Mouse (Mus musculus) fat pad, adult 2 months (tissue): ENCODE results near the gene Cenpx.
"Not testable (repeated sequence)": the region's sequence is repeated elsewhere in the genome, so short reads cannot be mapped to it uniquely, and the experiment has no call there.

Experiments
- DNase-seq: peaks from one replicate; pipeline ENCODE4 v3.0.0-alpha.2; 2011; ENCODE audit warnings: low read depth, low spot score; ENCODE audit errors: extremely low read depth

The Cenpx gene

DNA sequence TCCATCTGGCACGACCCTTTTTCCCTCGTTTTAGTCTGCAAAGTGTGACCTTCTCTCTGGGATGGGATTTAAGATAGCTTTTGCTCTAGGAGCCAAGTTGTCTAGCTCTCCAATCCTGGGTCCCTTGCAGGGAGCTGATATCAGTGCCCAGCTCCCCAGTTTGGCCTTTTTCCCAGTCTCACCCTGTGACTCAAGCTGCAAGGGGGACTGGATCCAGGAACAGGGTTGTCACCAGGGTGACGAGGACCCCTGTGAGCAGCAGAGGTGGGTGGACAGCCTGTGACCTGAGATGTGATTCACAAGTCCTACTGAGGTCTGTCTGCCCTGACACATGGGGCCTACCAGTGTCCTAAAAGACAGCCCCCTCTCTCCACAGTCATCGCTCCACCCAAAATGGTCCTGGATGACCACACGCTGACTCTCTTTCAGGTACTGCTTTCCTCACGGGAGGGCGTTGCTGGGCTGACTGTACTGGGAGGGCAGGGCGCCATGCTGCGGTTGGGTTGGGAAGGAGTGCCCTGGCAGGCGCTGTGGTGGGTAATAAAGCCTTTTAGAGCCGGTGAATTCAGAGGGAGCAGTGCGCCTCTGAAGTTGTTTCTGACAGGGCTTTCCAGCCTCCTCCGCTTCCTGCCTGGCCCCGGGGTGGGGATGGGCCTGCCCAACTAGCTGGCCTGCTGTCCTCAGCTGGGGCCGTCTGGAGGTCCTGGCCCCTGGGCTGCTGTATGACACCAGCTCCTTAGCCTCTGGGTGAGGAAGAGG, 9.7 kb downstream of the Cenpx start:
- DNase-seq: no peak

DNA sequence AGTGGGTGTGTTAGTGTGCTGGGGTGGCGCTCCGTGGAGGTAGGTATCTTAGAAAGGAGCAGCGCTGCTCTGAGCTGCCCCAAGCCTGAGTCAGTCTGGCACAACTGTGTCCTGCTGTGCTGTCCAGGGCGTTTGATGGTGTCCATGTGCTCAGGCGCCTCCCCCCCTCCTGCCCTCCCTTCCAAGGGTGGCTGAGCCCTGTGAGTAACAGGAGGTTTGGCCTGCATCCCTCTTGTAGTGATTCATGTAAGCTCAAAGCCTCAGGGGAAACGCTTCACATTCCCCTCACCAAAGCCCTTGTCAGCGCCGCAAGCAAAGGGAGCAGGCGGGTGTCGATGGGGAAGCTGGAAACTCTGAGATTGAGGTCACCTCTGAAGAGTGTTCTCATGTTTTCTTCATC, 15.8 kb downstream of the Cenpx start:
- DNase-seq: no peak

- DNase-seq: no peak
Observed at GRCm38 (mm10) chr11:120696568-120696967, 17.0 kb downstream of the Cenpx start.

DNA sequence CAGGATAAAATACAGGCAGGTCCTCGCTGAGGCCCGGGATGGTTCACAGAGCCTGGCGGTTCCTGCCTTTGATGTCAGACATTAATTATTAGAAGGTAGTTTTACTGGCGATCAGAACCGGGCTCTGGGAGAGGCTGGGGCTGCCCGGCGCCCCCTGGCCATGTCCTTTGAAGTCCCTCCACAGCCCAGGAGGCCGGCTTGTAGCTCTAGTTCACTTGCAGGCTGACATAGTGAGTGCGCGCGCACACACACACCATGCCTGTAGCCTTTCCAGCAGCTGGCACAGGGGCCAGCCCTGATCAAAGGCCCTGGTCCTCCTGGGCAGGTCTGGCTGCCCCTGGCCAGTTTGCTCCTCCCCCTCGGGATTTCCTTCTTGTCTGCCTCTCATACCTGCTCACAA, 17.9 kb downstream of the Cenpx start:
- DNase-seq: no peak

GRCm38 (mm10) chr11:120695184-120695583, 18.4 kb downstream of the Cenpx start:
- no peak for DNase-seq

DNA sequence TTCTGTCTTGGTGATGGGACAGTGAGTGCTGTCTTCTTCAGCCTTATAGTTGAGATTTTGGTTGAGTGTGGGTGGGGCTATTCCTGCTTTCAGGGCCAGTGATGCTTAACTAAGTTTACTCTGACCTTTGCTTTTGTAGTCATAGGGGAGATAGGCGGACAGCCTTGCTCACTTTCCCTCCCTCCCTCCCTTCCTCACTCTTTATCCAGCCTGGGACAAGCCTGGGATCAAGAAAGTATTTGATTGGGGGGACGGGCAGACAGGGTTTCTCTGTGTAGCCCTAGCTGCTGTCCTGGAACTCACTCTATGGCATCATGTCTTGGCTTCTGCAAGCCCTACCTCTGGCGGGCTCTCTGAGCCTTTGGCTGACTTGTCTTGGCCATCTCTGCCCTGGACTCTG, 20.1 kb downstream of the Cenpx start:
- no peak for DNase-seq

DNA sequence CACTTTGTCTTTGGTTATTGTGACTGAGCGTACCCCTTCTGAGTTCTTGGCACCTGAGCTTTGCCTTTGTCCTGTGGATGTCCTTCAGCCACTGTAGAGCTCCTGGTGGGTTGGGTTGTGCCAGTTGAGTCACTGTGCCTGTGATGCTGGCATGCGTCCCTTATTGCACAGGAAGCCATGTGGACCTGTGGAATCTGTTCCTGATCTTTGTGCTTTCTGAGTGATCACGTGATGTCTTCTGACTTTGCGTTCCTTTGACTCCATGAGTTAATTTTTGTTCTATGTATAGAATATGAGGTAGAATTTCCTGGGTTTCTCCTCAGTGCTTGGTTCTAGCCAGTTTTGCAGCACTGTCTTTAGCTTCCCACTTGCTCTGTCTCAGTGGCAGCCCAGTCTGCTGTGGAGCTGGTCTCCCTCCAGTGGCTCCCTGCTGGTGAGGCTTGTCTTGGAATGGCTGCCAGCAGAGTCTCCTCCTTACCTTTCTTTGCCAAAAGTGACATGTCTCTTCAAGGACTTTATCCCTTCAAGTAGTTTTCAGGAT, 21.0 kb downstream of the Cenpx start:
- no peak for DNase-seq

DNA sequence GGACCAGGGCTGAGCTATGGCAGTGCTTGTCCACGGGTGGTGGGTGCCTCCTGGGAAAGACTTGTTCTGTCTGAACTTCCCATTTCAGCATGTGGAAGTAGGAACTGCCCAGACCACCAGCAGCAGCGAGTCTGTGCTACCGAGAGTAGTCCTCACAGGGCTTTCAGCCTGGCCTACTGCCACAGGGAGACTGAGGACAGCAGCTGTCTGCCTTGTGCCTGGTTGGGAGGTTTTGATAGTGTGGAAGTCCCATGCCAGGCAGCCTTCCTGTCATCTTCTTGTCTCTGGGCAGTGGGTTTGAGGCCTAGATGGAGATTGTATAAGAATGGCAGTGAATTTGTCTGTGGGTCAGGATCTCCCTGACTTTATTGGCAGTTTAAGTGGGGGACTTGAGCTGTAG, 24.2 kb downstream of the Cenpx start:
- no peak for DNase-seq

DNA sequence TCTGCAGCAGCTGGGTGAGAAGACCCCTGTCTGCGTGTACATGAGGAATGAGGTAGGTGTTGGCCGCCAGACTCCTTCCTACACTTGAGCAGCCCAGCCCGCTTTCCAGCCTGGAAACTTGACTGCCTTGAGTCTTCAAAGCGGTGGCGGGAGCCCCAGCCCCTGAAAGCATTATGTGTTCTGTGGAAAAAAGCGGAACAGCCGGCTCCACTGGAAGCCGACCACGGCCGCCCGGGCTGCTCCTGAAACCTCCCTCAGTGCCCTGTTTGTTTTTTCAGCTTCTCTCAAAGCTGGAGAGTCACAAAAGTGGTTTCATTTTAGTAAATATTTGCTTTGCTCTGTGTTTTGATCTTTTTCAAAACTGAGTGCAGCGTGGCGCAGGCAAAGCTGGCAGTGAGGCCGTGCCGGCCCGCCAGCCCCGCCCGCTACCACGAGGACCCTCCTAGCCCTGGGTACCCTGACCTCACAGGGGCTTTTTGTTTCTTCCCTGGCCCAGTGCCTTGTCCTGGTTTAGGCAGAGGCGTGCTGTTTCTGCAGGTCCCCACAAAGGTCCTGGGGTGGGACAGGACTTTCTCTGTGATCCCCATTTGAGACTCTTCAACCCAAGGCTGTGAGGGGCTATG, 26.8 kb downstream of the Cenpx start:
- DNase-seq: no peak

GRCm38 (mm10) chr11:120684660-120685059, 28.9 kb downstream of the Cenpx start:
- no peak for DNase-seq

DNA sequence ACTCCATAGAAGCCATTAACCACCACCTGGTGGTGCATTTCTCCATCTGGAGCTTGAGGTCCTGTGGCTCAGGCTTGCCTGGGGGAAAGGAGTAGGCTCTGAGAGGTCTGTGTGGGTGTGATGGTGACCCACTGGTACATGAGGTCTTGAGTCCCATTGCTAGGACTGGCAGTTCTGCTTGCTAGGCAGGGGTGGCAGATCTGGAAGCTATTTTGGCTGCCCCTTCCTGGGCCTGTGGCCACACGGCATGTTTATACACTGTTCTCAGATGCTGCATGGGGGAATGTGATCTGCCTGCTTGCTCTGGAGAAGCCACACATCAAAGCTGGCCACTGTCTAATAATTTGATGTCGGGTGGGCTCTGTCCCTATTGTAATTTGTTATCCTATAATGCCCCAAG, 29.5 kb downstream of the Cenpx start:
- no peak for DNase-seq

DNA sequence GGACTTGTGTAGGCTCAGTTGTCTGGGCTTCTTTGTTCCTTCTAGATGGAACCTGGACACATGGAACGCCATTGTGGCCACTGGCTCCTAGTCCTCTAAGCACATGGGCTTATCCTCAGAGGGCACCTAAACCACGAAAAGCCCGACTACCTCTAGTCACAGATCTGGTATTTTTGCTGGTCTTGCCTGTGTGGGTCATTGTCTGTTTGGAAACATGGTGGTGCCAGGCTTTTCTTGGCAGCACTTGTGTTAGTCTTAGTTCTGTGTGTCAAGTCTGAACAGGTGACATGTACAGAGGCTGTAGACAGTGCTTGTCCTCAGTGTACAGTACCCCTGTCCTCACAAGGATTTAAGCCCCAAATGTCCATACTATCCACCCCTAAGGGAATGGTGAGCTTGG, 30.0 kb downstream of the Cenpx start:
- no peak for DNase-seq

GRCm38 (mm10) chr11:120682683-120683082, 30.9 kb downstream of the Cenpx start:
- no peak for DNase-seq

GRCm38 (mm10) chr11:120679909-120680308, 33.6 kb downstream of the Cenpx start:
- no peak for DNase-seq

GRCm38 (mm10) chr11:120676951-120677350, 36.6 kb downstream of the Cenpx start:
- no peak for DNase-seq

DNA sequence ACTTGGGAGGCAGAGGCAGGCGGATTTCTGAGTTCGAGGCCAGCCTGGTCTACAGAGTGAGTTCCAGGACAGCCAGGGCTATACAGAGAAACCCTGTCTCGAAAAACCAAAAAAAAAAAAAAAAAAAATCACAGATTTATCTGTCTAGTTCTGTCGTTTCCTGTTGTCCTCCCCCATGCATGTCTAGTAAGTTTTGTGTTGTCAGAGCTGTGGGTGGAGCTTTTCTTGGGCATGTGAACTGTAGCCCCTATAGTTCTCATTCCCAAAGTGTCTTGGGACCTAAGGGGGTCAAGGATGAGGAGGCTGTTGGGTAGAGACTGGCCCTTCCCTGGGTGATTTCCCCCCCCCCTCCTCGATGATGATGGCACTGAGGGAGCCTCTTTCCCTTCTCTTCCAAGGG, 37.7 kb downstream of the Cenpx start:
- not testable (repeated sequence) for DNase-seq

- DNase-seq: no peak
Observed at GRCm38 (mm10) chr11:120673594-120674122, 39.9 kb downstream of the Cenpx start.

DNA sequence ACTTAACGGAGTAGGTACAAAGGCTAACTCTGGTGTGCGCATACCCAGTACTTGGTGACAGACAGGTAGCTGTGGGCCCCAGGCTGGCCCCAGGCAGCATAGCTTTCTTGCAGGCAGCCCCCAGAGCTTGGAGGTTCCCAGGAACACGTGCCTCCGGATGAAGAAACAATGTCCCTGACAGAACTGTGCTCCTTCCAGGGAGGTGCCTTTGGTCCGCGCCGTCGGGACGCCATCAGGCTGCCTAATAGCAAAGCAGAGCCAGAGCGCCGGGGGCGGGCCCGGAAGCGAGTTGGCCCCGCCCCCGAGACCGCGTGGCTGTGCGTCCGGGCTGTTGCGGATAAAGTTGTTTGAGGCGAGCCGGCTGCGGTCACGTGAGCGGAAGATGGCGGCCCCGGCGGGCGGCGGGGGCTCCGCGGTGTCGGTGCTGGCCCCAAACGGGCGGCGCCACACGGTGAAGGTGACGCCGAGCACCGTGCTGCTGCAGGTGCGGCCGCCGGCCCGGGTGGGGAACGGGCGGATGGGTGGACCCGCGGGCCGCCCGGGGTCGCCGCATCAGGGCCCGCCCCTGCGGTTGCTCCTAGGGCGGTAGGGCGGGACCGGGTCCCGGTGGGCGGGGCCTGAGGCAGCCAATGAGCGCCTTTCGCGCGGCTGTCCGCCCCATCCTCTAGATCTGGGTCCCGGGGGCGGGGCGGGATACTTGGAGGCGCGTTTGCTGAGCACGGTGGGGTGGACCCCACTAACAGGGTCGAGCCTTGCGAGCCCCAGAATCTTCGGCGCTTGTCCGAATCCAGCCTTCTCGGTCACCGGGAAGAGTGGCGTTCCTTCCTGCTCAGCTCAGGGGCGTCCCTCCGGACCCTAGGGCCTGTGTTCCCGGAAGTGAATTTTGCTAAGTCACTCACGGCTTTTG, 40.6 kb downstream of the Cenpx start, which contains the start of gene Aspscr1:
TSS of gene Aspscr1 (plus strand) at position 287 of the 907 bp plus-strand sequence.
- DNase-seq: no peak

- no peak for DNase-seq
Observed at GRCm38 (mm10) chr11:120666617-120667016, 46.9 kb downstream of the Cenpx start.

GRCm38 (mm10) chr11:120665406-120665805, 48.1 kb downstream of the Cenpx start:
- no peak for DNase-seq

- no peak for DNase-seq
Observed at GRCm38 (mm10) chr11:120663714-120664113, 49.8 kb downstream of the Cenpx start.
